Mouse (Mus musculus): ENCODE data around the gene Bcl2l12. TPM values are rescaled to one million over a fixed set of nuclear protein-coding genes. Genes with fewer than 3 reads are reported as not detected.

The Bcl2l12 gene
- 32.8 TPM for polyA plus RNA-seq (2017; shearing (Covaris generic))

DNA sequence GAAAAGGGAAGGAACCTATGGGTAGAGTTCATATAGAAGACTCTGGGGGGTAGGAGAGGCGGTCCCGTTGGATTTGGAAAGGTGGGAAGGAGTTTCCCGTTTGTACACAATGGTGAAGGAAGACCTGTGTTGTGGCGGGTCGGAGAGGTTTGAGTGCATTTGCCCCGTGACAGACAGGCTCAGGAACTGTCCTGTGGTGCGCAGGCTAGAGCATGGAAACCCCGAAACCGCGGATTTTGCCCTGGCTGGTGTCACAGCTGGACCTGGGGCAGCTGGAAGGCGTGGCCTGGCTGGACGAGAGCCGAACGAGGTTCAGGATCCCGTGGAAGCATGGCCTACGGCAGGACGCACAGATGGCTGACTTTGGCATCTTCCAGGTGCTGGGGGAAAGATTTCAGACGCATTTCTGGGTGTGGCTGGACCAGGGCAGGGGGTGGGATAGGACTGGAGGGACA lies at the start of gene Bcl2l12:
Gene Bcl2l12, minus strand, starts transcription at position 212 of the 455 bp plus-strand sequence.

DNA sequence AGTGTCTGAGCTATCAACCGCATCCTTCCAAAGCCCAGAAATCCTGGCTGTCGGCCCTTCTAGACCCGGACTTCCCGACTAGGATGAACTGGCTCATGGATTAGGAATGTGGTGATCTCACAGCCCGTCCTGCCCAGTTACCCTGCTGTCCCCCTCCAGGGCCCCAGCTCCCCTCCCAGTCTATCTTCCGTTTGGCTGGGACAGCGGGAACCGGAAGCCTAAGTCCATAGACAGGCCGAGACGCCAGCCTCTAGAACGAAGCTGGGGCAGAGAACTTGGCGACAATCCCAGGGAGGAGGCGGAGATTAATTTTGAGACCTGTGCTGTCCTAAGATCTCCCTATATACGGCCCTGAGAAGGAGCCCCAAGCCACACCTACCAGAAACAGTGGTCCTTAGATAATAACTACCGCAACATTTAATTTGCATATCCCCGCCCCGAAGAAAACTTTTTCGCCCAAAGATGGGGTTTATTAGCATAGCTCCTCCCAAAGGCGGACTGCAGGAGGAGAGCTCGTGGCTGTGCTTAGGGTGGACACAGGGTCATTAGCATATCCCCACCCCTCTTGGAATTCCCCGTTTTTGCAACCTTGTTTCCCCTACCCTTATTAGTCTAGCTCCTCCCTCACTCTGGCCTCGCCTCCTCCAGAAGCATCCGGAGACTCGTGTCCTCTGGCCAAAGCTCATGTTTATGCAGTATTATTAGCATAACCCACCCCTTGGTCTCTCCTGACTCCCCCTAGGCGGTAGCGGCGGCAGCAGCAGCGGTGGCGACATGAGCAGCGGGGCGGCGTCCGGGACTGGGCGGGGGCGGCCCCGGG lies 18.9 kb upstream of the Bcl2l12 start, which contains the start of gene Rras:
Gene Rras, plus strand, starts transcription at position 720 of the 820 bp plus-strand sequence.

DNA sequence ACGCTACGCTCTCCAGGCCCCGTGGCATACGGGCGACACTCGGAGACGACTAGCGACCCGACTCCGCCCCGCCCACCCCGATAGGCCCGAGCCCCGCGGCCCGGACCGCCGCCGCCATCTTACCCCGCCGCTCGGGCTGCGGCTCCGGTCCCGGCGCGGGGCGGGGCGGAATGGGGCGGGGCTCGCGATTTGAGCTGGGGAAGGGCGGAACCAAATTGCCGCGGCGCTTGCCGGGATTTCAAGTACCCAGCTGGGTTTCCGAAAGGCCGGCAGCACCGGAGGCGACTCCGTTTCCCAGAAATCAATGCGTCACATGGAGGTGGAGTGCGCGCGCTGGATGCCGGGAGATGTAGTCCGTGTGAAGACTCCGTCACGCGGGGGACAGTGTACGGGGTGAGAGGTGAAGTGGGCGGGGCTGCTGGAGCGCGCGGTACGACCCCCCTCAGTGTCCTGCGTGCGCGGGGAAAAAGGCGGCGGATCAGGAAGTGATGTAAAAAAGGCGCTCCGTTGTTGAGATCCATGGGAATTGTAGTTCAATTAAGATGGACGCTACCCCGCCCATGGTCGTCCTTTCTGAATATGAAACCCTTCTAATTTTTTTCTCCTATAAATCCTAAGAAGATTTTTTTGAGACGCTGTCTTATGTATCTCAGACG lies 17.6 kb upstream of the Bcl2l12 start, which contains the start of gene Scaf1:
Gene Scaf1, minus strand, starts transcription at position 407 of the 656 bp plus-strand sequence.

DNA sequence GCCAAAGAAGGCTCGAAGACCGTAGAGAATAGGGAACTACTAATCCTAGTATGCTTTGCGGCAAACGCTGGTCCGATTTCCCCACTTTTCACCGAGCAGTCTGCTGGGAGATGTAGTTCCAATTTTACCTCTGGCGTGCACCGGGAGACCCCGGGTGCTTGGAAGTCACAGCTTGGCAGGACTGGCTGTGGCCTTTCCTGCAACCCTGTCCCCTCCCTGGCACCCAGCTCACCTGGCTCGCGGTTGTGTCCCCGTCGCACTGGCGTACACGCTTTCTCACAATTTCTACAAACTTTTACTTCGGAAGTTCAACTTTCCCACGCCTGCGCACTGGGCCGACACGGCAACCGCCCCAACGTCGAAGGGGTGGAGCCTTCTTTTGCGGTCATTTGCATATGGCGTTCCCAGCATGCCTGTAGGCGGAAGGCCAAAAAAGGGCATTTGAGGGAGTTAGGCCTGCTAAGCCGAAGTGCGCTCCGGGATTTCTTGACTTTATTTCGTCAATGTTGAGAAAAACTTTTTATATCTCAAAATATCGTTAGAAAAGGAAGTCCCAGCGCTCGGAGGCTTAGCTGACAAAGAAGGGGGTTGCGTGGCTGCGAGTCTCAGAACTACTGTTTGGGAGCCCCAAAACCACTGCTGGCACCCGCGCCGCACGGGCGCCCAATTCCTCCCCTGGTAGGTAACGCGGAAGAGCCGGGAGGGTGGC lies 1.1 kb downstream of the Bcl2l12 start, which contains the start of gene Irf3:
Gene Irf3, plus strand, starts transcription at position 418 of the 709 bp plus-strand sequence.

DNA sequence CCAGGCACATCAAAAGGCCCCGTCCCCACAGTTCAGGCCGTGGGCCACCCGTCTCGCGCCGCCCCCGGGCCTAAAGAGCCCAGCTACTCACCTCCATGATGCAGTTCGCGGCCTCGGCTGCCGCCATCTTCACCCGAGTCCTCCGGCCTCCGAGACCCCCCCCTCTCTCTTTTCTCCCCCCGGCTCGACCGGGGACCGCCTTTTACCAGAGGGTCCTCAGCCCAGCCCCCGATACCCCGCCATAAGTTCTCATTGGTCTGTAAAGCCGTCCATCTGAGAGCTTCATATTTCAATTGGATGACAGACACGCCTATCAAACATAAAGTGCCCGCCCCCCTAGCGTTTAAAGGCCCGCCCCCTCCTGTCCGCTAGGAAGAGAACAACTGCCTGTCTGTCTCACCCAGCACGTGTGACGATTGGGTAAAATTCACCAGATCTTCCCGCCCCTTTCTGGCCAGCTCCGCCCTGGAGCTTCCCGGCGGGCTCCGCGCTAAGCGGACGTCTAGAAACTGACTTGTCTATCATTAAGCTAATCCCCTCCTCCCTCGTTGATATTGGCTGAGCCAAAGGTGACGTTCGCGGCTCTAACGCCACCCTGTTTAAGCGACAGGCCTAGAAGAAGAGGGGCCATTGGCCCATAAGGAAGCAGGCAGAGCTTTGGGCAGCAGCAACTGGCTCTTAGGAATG lies 12.2 kb downstream of the Bcl2l12 start, which contains the start of gene Prmt1:
Gene Prmt1, minus strand, starts transcription at position 377 of the 687 bp plus-strand sequence.

DNA sequence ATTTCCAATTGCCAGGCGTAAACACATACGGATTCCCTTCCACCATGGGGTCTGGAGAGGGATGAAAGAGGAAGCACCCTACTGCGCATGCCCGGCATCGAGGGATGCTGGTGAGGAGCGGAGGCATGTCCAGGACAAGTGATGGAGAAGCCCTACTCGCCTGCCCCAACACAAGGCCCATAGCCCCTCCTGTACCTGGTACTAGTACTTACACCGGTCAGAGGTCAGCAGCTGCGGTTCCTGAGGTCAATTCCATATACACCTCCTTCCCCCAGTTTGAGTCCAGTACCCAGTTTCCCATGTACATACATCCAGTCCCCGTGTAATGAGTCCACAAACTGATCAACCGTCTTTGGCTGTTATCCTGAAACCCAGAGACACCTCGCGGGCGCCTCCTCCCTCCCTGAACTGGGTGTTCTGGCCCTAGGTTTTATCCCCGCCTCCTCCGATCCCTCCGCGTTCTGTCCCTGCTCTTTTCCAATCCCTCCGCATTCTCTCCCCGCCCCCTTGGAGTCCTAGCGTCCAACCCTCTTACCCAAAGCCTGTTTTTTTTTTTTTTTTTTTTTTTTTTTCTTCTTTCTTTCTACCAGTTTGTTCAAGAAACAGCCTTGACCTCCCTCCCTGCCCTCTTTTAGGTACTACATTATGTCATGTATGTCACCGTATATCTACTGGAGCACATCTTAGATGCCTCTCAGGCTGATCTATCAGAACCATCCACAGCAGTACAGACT lies 24.0 kb downstream of the Bcl2l12 start, which contains the start of gene Cpt1c:
Gene Cpt1c, minus strand, starts transcription at position 469 of the 734 bp plus-strand sequence.

DNA sequence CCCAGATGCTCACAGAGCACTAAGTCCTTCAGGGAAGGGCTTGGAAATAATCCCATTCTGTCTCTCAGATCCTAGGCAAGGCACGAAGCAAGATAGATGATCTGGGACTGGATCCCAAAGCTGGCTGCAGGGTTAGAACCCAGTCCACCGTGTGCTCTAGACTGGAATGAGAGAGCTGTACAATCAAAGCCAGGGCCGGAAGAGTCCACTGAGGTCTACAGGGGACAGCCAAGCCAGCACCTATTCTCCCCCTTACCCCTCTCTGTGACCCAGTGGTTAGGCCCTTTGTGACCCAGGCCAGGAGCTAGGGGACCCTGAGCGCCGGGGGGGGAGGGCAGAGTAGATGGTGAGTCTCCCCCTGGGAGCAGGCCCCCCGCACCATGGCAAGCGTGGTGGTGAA lies 55.6 kb downstream of the Bcl2l12 start, which contains the start of gene Tsks:
Gene Tsks, plus strand, starts transcription at position 301 of the 400 bp plus-strand sequence.

Other genes starting within 250 kb of the Bcl2l12 start
- gene Zfp473, start 247.7 kb downstream of the Bcl2l12 start, polyA plus RNA-seq (2017; shearing (Covaris generic)), result 0.57 TPM
- 61.7 TPM for gene Nup62, start 182.6 kb downstream of the Bcl2l12 start, polyA plus RNA-seq (2017; shearing (Covaris generic))
- gene Il4i1, start 182.3 kb downstream of the Bcl2l12 start, polyA plus RNA-seq (2017; shearing (Covaris generic)), result 2.9 TPM
- gene Atf5, start 182.1 kb downstream of the Bcl2l12 start, polyA plus RNA-seq (2017; shearing (Covaris generic)), result 0.42 TPM
- gene Akt1s1, start 149.7 kb downstream of the Bcl2l12 start, polyA plus RNA-seq (2017; shearing (Covaris generic)), result 17.3 TPM
- 97.4 TPM for gene Tbc1d17, start 149.6 kb downstream of the Bcl2l12 start, polyA plus RNA-seq (2017; shearing (Covaris generic))
- 93.3 TPM for gene Pnkp, start 141.6 kb downstream of the Bcl2l12 start, polyA plus RNA-seq (2017; shearing (Covaris generic))
- 9.7 TPM for gene Ptov1, start 128.9 kb downstream of the Bcl2l12 start, polyA plus RNA-seq (2017; shearing (Covaris generic))
- gene Med25, start 106.0 kb downstream of the Bcl2l12 start, polyA plus RNA-seq (2017; shearing (Covaris generic)), result 40.3 TPM
- 48.2 TPM for gene Fuz, start 102.6 kb downstream of the Bcl2l12 start, polyA plus RNA-seq (2017; shearing (Covaris generic))
- 33.7 TPM for gene Ap2a1, start 69.2 kb downstream of the Bcl2l12 start, polyA plus RNA-seq (2017; shearing (Covaris generic))
- not detected for gene Tsks, start 55.5 kb downstream of the Bcl2l12 start, polyA plus RNA-seq (2017; shearing (Covaris generic))
- gene Cpt1c, start 23.9 kb downstream of the Bcl2l12 start, polyA plus RNA-seq (2017; shearing (Covaris generic)), result 0.42 TPM
- 182 TPM for gene Prmt1, start 12.1 kb downstream of the Bcl2l12 start, polyA plus RNA-seq (2017; shearing (Covaris generic))
- 257 TPM for gene Irf3, start 1.1 kb downstream of the Bcl2l12 start, polyA plus RNA-seq (2017; shearing (Covaris generic))
- 30.0 TPM for gene Scaf1, start 17.7 kb upstream of the Bcl2l12 start, polyA plus RNA-seq (2017; shearing (Covaris generic))
- 8.7 TPM for gene Rras, start 19.2 kb upstream of the Bcl2l12 start, polyA plus RNA-seq (2017; shearing (Covaris generic))
- gene Prr12, start 54.2 kb upstream of the Bcl2l12 start, polyA plus RNA-seq (2017; shearing (Covaris generic)), result 4.7 TPM
- 126 TPM for gene Nosip, start 63.7 kb upstream of the Bcl2l12 start, polyA plus RNA-seq (2017; shearing (Covaris generic))
- gene Prrg2, start 64.0 kb upstream of the Bcl2l12 start, polyA plus RNA-seq (2017; shearing (Covaris generic)), result 3.9 TPM
- 124 TPM for gene Rcn3, start 93.5 kb upstream of the Bcl2l12 start, polyA plus RNA-seq (2017; shearing (Covaris generic))
- 6.3 TPM for gene Fcgrt, start 105.1 kb upstream of the Bcl2l12 start, polyA plus RNA-seq (2017; shearing (Covaris generic))
- 3,104 TPM for gene Rps11, start 125.7 kb upstream of the Bcl2l12 start, polyA plus RNA-seq (2017; shearing (Covaris generic))
- gene Rpl13a, start 130.0 kb upstream of the Bcl2l12 start, polyA plus RNA-seq (2017; shearing (Covaris generic)), result 2,649 TPM
- gene Gm45713, start 137.5 kb upstream of the Bcl2l12 start, polyA plus RNA-seq (2017; shearing (Covaris generic)), result not detected
- gene Flt3l, start 137.7 kb upstream of the Bcl2l12 start, polyA plus RNA-seq (2017; shearing (Covaris generic)), result 220 TPM
- gene Pih1d1, start 155.6 kb upstream of the Bcl2l12 start, polyA plus RNA-seq (2017; shearing (Covaris generic)), result 55.1 TPM
- 64.8 TPM for gene Aldh16a1, start 155.9 kb upstream of the Bcl2l12 start, polyA plus RNA-seq (2017; shearing (Covaris generic))
- gene Slc17a7, start 165.2 kb upstream of the Bcl2l12 start, polyA plus RNA-seq (2017; shearing (Covaris generic)), result not detected
- not detected for gene Gfy, start 180.9 kb upstream of the Bcl2l12 start, polyA plus RNA-seq (2017; shearing (Covaris generic))
- gene Pth2, start 182.3 kb upstream of the Bcl2l12 start, polyA plus RNA-seq (2017; shearing (Covaris generic)), result not detected
- 0.12 TPM for gene Ccdc155, start 206.2 kb upstream of the Bcl2l12 start, polyA plus RNA-seq (2017; shearing (Covaris generic))
- 16.3 TPM for gene Dkkl1, start 213.4 kb upstream of the Bcl2l12 start, polyA plus RNA-seq (2017; shearing (Covaris generic))
- gene Tead2, start 217.0 kb upstream of the Bcl2l12 start, polyA plus RNA-seq (2017; shearing (Covaris generic)), result 3.0 TPM
- 641 TPM for gene Cd37, start 240.4 kb upstream of the Bcl2l12 start, polyA plus RNA-seq (2017; shearing (Covaris generic))
- not detected for gene Slc6a16, start 242.4 kb upstream of the Bcl2l12 start, polyA plus RNA-seq (2017; shearing (Covaris generic))